Mouse (Mus musculus): Measurements from ENCODE around the gene Fes. TPM values are rescaled to one million over a fixed set of nuclear protein-coding genes. Genes with fewer than 3 reads are reported as not detected.
A peak's percentile ranks its signal among the peaks of the same experiment; 100 is the strongest.

Fes gene
- total RNA-seq, 4 experiments from 2014 or later, result 7.1 to 20.3 (median 15.2) TPM

DNA sequence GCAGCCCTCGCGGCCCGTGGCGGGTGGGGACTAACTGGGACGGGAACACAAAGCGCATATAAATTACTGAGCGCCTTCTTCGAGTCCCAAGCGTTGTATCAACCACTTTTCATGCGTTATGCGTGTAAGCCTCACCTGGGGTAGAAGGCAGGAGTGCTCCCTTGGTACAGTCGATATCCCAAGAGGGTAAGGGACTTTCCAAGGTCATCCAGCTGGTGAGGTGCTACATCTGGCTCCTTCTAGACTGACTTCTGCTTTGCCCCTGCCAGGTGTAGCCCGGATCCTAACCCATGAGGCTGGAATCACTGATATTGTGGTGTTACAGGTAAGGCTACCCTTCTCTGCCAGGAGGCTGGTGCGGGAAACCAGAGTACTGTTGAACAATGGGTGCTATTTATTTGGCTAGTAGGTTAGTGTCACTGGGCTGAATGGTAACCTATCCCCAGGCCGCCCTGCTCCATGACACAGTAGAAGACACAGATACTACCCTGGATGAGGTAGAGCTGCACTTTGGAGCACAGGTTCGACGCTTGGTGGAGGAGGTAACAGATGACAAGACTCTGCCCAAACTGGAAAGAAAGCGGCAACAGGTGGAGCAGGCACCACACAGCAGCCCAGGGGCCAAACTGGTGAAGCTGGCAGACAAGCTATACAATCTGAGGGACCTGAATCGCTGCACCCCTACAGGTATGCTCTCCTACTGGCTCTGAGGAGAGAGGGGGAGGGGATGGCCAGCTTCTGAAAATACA, 44.3 kb downstream of the Fes start:
- no peak for DNase-seq

- peak; percentile 86 for DNase-seq
These were observed 44.9 kb downstream of the Fes start, which contains the start of gene Hddc3 for GRCm38 (mm10) chr7:80342858-80343257. Gene Hddc3, plus strand, starts transcription at chr7:80343104.

DNA sequence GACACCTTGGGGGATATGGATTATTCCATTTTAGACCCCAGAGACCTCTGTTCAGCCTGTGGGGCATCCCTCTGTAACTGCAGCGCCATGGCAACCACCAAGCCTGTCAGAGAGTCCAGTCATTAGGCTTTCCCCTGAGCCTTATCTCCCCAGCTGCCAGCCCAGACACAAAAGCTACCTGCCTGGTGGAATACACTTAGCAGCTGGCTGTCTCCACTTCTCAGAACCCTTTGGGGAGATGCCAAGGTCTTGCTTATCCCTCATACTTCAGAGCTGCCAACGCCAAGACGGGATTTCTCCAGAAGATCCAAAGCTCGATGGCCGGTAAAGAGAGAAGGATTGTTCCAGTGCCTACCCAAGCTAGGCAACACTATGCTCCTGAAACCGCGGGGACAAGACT, 46.0 kb downstream of the Fes start:
- DNase-seq, result no peak

DNA sequence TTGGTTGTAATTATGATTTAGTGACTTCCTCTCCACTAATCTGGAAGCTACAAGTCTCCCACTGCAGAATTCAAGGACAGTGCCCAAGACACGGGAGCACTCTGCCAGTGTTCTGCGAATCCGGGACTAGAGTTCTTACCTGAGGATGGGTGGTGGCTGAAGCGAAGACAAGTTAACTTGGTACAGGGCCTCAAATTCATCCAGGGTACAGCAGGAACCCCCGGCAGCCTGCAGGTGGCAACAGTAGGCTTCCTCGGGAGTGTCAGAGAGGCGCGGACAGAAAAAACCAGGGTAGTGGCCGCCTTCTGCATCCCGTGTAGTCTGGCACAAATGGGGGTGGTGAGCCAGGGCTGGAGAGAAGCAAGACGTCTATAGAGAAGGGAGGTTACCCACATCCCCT, 47.0 kb downstream of the Fes start, which contains the start of gene Unc45a:
Gene Unc45a (minus strand): TSS at position 213 of the 400 bp plus-strand sequence.
- no peak for DNase-seq

GRCm38 (mm10) chr7:80339793-80340628, 47.7 kb downstream of the Fes start:
- peak; percentile 98 for DNase-seq

GRCm38 (mm10) chr7:80339371-80339770, 48.4 kb downstream of the Fes start:
- DNase-seq, result no peak

- no peak for DNase-seq
These were observed 50.8 kb downstream of the Fes start for GRCm38 (mm10) chr7:80336932-80337331.

DNA sequence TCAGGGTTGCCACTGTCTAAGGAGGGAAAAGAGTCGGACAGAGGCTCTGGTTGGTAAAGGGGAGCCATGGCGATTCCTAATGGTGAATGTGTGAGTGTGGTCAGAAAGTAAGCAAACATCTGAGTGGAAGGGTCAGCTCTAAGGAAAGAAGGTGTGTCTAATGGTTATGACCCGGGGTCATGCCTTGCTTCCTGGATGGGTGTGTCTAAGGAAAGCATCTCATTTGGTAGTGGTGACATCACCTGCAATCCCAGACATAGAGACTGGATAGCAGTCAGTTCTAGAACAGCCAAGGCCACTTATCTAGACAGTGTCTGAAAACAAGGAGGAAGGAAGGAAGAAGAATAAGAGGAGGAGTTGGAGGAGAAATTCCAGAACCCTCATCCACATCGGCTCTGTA, 52.9 kb downstream of the Fes start:
- no peak for DNase-seq

- DNase-seq, result peak; percentile 56
These were observed 56.3 kb downstream of the Fes start for GRCm38 (mm10) chr7:80331433-80331832.

DNA sequence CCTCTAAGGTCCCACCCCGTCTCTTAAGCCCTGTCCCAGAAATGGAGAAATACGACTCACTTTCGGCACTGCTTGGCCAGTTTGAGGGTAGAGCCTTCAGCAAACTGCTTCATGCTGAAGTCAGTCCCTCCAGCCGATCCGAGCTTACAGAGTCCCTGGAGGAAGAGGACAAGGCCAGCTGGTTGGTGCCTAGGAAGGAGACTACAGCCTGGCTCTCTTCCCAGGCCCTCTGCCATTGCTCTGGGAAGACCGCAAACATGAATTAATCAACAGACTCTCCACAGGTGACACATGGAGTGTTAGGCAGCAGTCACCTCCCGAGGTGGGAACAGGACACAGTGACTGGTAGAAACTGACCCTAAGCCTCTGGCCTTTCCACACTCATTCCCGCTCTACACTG, 57.5 kb downstream of the Fes start:
- peak; percentile 9 for DNase-seq

Other genes starting within 250 kb of the Fes start
- 10 to 100 TPM; 58.6 to 86.9 (median 67.8) TPM for gene Sema4b, start 201.1 kb downstream of the Fes start, total RNA-seq (2022)
- gene Cib1, start 155.1 kb downstream of the Fes start, total RNA-seq (2022), result 100 to 1,000 TPM in 1 of 4 experiments, 10 to 100 TPM in 3; 64.7 to 105 (median 85.9) TPM
- gene Gdpgp1, start 155.1 kb downstream of the Fes start, total RNA-seq (2022), result 1 to 10 TPM; 4.2 to 6.1 (median 5.3) TPM
- gene Ttll13, start 141.6 kb downstream of the Fes start, total RNA-seq (2022), result 1 to 10 TPM; 1.7 to 2.2 (median 1.9) TPM
- 10 to 100 TPM; 54.9 to 59.1 (median 57.7) TPM for gene Ngrn, start 126.7 kb downstream of the Fes start, total RNA-seq (2022)
- gene Vps33b, start 118.3 kb downstream of the Fes start, total RNA-seq (2022), result 10 to 100 TPM; 21.3 to 31.9 (median 28.8) TPM
- 1 to 10 TPM; 2.7 to 8.1 (median 3.7) TPM for gene Prc1, start 93.5 kb downstream of the Fes start, total RNA-seq (2022)
- gene Rccd1, start 63.5 kb downstream of the Fes start, total RNA-seq (2022), result 10 to 100 TPM in 3 of 4 experiments, 1 to 10 TPM in 1; 9.5 to 21.8 (median 14.6) TPM
- 10 to 100 TPM; 73.1 to 85.4 (median 80.7) TPM for gene Unc45a, start 46.9 kb downstream of the Fes start, total RNA-seq (2022)
- gene Hddc3, start 44.8 kb downstream of the Fes start, total RNA-seq (2022), result 10 to 100 TPM; 29.7 to 43.1 (median 35.4) TPM
- 100 to 1,000 TPM in 3 of 4 experiments, 10 to 100 TPM in 1; 92.4 to 158 (median 132) TPM for gene Man2a2, start 16.6 kb downstream of the Fes start, total RNA-seq (2022)
- gene Furin, start 17.5 kb upstream of the Fes start, total RNA-seq (2022), result 100 to 1,000 TPM; 153 to 192 (median 166) TPM
- 1 to 10 TPM; 1.7 to 8.6 (median 5.1) TPM for gene Blm, start 147.2 kb upstream of the Fes start, total RNA-seq (2022)